Mouse (Mus musculus): ENCODE measurements around the gene Gm45716. TPM values are rescaled to one million over a fixed set of nuclear protein-coding genes. Genes with fewer than 3 reads are reported as not detected.

Gene Gm45716
- total RNA-seq, 1 experiment, result 1.3 TPM

- DNase-seq (ENCODE audit: low read depth, low spot score), result no peak
- in situ Hi-C loops (cut with MboI; ENCODE audit: low sequenced_read_pairs in 2 of 2, unreplicated experiment in 2 of 2), result no loop called here
- H3K4me3 ChIP-seq (ENCODE audit: insufficient read depth in 1 of 2, low read depth in 1 of 2, low read length in 2 of 2, poor library complexity in 1 of 2, severe bottlenecking in 1 of 2), result no peak overlapping the region
- H3K9me3 ChIP-seq (ENCODE audit: control insufficient read depth, insufficient read depth, low read depth, low read length), result no peaks in the 10 kb centered on the region
- no peak overlapping the region for H3K9ac ChIP-seq (ENCODE audit: insufficient read depth, low read depth, low read length, poor library complexity, severe bottlenecking)
- H3K27ac ChIP-seq (ENCODE audit: insufficient read depth, low read depth, low read length, poor library complexity, severe bottlenecking), result no peak overlapping the region
- H3K4me1 ChIP-seq (ENCODE audit: control insufficient read depth in 2 of 2, insufficient read depth in 2 of 2, low read length in 2 of 2, poor library complexity in 1 of 2), result no peaks in the 10 kb centered on the region
- H3K36me3 ChIP-seq (ENCODE audit: control insufficient read depth, insufficient read depth, low read length, poor library complexity, severe bottlenecking), result no peaks in the 10 kb centered on the region
- TF ChIP-seq MAFK (IDR thresholded peaks at IDR 0.05; ENCODE audit: insufficient read depth, low read depth, low read length), result no peak
- TF ChIP-seq ZC3H11A (IDR thresholded peaks at IDR 0.05; ENCODE audit: borderline replicate concordance, low read depth, low read length), result no peak
- TF ChIP-seq ZNF384 (IDR thresholded peaks at IDR 0.05; ENCODE audit: low read depth, low read length), result no peak
- no peak for TF ChIP-seq CHD2 (IDR thresholded peaks at IDR 0.05; ENCODE audit: low read depth, low read length)
- TF ChIP-seq HCFC1 (IDR thresholded peaks at IDR 0.05; ENCODE audit: borderline replicate concordance, insufficient read depth, low read length), result no peak
Observed at GRCm38 (mm10) chr11:90177389-90177788, 10.1 kb upstream of the Gm45716 start.

DNA sequence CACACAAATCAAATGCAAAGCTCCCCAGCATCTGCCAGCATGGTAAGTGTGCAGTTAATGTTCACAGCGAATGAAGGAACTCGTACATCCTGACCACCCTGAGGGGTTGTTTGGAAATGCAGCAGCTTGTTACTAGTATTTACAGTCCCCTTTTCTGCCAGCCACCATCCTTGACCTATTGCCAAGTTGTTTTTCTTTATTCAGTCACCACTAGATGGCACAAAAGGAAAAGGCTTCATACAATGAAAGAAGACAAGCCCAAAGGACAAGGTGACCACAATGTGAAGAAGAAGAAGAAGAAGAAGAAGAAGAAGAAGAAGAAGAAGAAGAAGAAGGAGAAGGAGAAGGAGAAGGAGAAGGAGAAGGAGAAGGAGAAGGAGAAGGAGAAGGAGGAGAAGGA lies 4.1 kb upstream of the Gm45716 start:
- no peak for DNase-seq (ENCODE audit: low read depth, low spot score)
- H3K9me3 ChIP-seq (ENCODE audit: control insufficient read depth, insufficient read depth, low read depth, low read length), result no peaks in the 10 kb centered on the region
- no peaks in the 10 kb centered on the region for H3K36me3 ChIP-seq (ENCODE audit: control insufficient read depth, insufficient read depth, low read length, poor library complexity, severe bottlenecking)
- in situ Hi-C loops (cut with MboI; ENCODE audit: low sequenced_read_pairs in 2 of 2, unreplicated experiment in 2 of 2), result no loop called here
- H3K4me3 ChIP-seq (ENCODE audit: insufficient read depth in 1 of 2, low read depth in 1 of 2, low read length in 2 of 2, poor library complexity in 1 of 2, severe bottlenecking in 1 of 2), result no peak overlapping the region
- H3K27ac ChIP-seq (ENCODE audit: insufficient read depth, low read depth, low read length, poor library complexity, severe bottlenecking), result no peak overlapping the region
- no peak overlapping the region for H3K9ac ChIP-seq (ENCODE audit: insufficient read depth, low read depth, low read length, poor library complexity, severe bottlenecking)
- H3K4me1 ChIP-seq (ENCODE audit: control insufficient read depth in 2 of 2, insufficient read depth in 2 of 2, low read length in 2 of 2, poor library complexity in 1 of 2), result no peaks in the 10 kb centered on the region
- no peak for TF ChIP-seq MAFK (IDR thresholded peaks at IDR 0.05; ENCODE audit: insufficient read depth, low read depth, low read length)
- no peak for TF ChIP-seq ZNF384 (IDR thresholded peaks at IDR 0.05; ENCODE audit: low read depth, low read length)
- no peak for TF ChIP-seq ZC3H11A (IDR thresholded peaks at IDR 0.05; ENCODE audit: borderline replicate concordance, low read depth, low read length)
- TF ChIP-seq CHD2 (IDR thresholded peaks at IDR 0.05; ENCODE audit: low read depth, low read length), result no peak
- TF ChIP-seq HCFC1 (IDR thresholded peaks at IDR 0.05; ENCODE audit: borderline replicate concordance, insufficient read depth, low read length), result no peak

DNA sequence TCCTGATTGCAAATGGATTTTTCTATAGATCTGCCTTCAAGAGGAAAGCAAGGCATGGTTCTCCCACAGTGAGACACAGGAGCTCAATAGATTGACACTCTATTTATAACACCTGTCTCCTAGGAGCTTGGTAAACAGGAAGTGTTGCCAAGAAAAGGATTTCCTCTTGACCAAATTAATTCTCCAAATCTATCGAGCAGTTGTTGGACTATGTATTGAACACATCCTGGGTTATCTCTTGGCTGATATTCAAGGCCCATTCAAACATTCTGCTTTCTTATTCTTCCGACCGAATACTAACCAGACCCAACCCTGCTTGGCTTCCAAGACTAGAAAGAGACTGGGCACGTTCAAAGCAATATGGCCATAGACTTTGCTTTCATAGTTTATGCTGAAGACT lies 2.7 kb upstream of the Gm45716 start:
- TF ChIP-seq ZC3H11A (IDR thresholded peaks at IDR 0.05; ENCODE audit: borderline replicate concordance, low read depth, low read length), result no peak
- TF ChIP-seq MAFK (IDR thresholded peaks at IDR 0.05; ENCODE audit: insufficient read depth, low read depth, low read length), result no peak
- TF ChIP-seq ZNF384 (IDR thresholded peaks at IDR 0.05; ENCODE audit: low read depth, low read length), result no peak
- TF ChIP-seq CHD2 (IDR thresholded peaks at IDR 0.05; ENCODE audit: low read depth, low read length), result no peak
- TF ChIP-seq HCFC1 (IDR thresholded peaks at IDR 0.05; ENCODE audit: borderline replicate concordance, insufficient read depth, low read length), result no peak
- no peak for DNase-seq (ENCODE audit: low read depth, low spot score)
- in situ Hi-C loops (cut with MboI; ENCODE audit: low sequenced_read_pairs in 2 of 2, unreplicated experiment in 2 of 2), result no loop called here
- H3K36me3 ChIP-seq (ENCODE audit: control insufficient read depth, insufficient read depth, low read length, poor library complexity, severe bottlenecking), result no peaks in the 10 kb centered on the region
- no peak overlapping the region for H3K27ac ChIP-seq (ENCODE audit: insufficient read depth, low read depth, low read length, poor library complexity, severe bottlenecking)
- H3K9me3 ChIP-seq (ENCODE audit: control insufficient read depth, insufficient read depth, low read depth, low read length), result no peaks in the 10 kb centered on the region
- H3K9ac ChIP-seq (ENCODE audit: insufficient read depth, low read depth, low read length, poor library complexity, severe bottlenecking), result no peak overlapping the region
- no peaks in the 10 kb centered on the region for H3K4me1 ChIP-seq (ENCODE audit: control insufficient read depth in 2 of 2, insufficient read depth in 2 of 2, low read length in 2 of 2, poor library complexity in 1 of 2)
- no peak overlapping the region for H3K4me3 ChIP-seq (ENCODE audit: insufficient read depth in 1 of 2, low read depth in 1 of 2, low read length in 2 of 2, poor library complexity in 1 of 2, severe bottlenecking in 1 of 2)

GRCm38 (mm10) chr11:90190156-90190555 lies 2.7 kb downstream of the Gm45716 start:
- TF ChIP-seq ZNF384 (IDR thresholded peaks at IDR 0.05; ENCODE audit: low read depth, low read length), result no peak
- TF ChIP-seq HCFC1 (IDR thresholded peaks at IDR 0.05; ENCODE audit: borderline replicate concordance, insufficient read depth, low read length), result no peak
- no peak for TF ChIP-seq ZC3H11A (IDR thresholded peaks at IDR 0.05; ENCODE audit: borderline replicate concordance, low read depth, low read length)
- no peak for TF ChIP-seq MAFK (IDR thresholded peaks at IDR 0.05; ENCODE audit: insufficient read depth, low read depth, low read length)
- TF ChIP-seq CHD2 (IDR thresholded peaks at IDR 0.05; ENCODE audit: low read depth, low read length), result no peak
- in situ Hi-C loops (cut with MboI; ENCODE audit: low sequenced_read_pairs in 2 of 2, unreplicated experiment in 2 of 2), result no loop called here

DNA sequence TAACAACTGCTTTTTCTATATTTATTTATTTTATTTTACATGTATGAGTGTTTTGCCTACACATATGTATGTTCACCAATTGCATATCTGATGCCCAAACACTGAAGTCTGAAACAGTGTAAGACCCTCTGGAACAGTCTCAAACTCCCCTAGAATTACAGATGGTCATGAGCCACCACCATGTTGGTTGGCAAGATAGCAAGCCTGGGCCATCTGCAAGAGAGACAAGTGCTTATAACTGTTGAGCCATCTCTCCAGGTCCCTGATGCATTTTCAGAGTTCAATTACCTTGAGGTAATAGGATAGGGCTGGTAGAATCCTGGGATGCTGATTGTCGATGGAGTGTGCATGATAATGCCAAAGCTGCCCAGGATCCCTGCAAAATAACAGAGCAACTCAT lies 7.5 kb downstream of the Gm45716 start:
- H3K36me3 ChIP-seq (ENCODE audit: control insufficient read depth, insufficient read depth, low read length, poor library complexity, severe bottlenecking), result no peaks in the 10 kb centered on the region
- H3K4me3 ChIP-seq (ENCODE audit: insufficient read depth in 1 of 2, low read depth in 1 of 2, low read length in 2 of 2, poor library complexity in 1 of 2, severe bottlenecking in 1 of 2), result no peak overlapping the region
- in situ Hi-C loops (cut with MboI; ENCODE audit: low sequenced_read_pairs in 2 of 2, unreplicated experiment in 2 of 2), result no loop called here
- no peak for DNase-seq (ENCODE audit: low read depth, low spot score)
- no peaks in the 10 kb centered on the region for H3K4me1 ChIP-seq (ENCODE audit: control insufficient read depth in 2 of 2, insufficient read depth in 2 of 2, low read length in 2 of 2, poor library complexity in 1 of 2)
- H3K9ac ChIP-seq (ENCODE audit: insufficient read depth, low read depth, low read length, poor library complexity, severe bottlenecking), result no peak overlapping the region
- H3K27ac ChIP-seq (ENCODE audit: insufficient read depth, low read depth, low read length, poor library complexity, severe bottlenecking), result no peak overlapping the region
- H3K9me3 ChIP-seq (ENCODE audit: control insufficient read depth, insufficient read depth, low read depth, low read length), result no peaks in the 10 kb centered on the region
- TF ChIP-seq ZC3H11A (IDR thresholded peaks at IDR 0.05; ENCODE audit: borderline replicate concordance, low read depth, low read length) (no peak), HCFC1 (IDR thresholded peaks at IDR 0.05; ENCODE audit: borderline replicate concordance, insufficient read depth, low read length) (no peak), MAFK (IDR thresholded peaks at IDR 0.05; ENCODE audit: insufficient read depth, low read depth, low read length) (no peak), CHD2 (IDR thresholded peaks at IDR 0.05; ENCODE audit: low read depth, low read length) (no peak), ZNF384 (IDR thresholded peaks at IDR 0.05; ENCODE audit: low read depth, low read length) (no peak)

More at GRCm38 (mm10) chr11:90190156-90190555, 2.7 kb downstream of the Gm45716 start:
- no peak for DNase-seq (ENCODE audit: low read depth, low spot score)
- Histone ChIP-seq H3K9ac (ENCODE audit: insufficient read depth, low read depth, low read length, poor library complexity, severe bottlenecking) (no peak overlapping the region), H3K9me3 (ENCODE audit: control insufficient read depth, insufficient read depth, low read depth, low read length) (no peaks in the 10 kb centered on the region), H3K4me3 (ENCODE audit: insufficient read depth in 1 of 2, low read depth in 1 of 2, low read length in 2 of 2, poor library complexity in 1 of 2, severe bottlenecking in 1 of 2) (no peak overlapping the region), H3K36me3 (ENCODE audit: control insufficient read depth, insufficient read depth, low read length, poor library complexity, severe bottlenecking) (no peaks in the 10 kb centered on the region), H3K27ac (ENCODE audit: insufficient read depth, low read depth, low read length, poor library complexity, severe bottlenecking) (no peak overlapping the region), H3K4me1 (ENCODE audit: control insufficient read depth in 2 of 2, insufficient read depth in 2 of 2, low read length in 2 of 2, poor library complexity in 1 of 2) (no peaks in the 10 kb centered on the region)
